Mouse (Mus musculus) hindbrain, embryonic 15.5 days (tissue): ENCODE data around the gene Neil3. TPM values are rescaled to one million over a fixed set of nuclear protein-coding genes. Genes with fewer than 3 reads are reported as not detected.
"Not testable (repeated sequence)": the region's sequence is repeated elsewhere in the genome, so short reads cannot be mapped to it uniquely, and the experiment has no call there.

Experiments used
- ATAC-seq: fragments of 200-750 bp; cut with Nextera tagmentation; 2 replicates; pipeline ENCODE4 v1.8.0; 2017; ENCODE audit warnings: low read depth, moderate number of reproducible peaks, moderate TSS enrichment; ENCODE audit not compliant: low FRiP score
- H3K27ac ChIP-seq: fragments of 300-500 bp; sonication (generic); replicated peaks from 2 replicates; pipeline ENCODE4 v1.5.1; 2015; ENCODE audit warnings: mild to moderate bottlenecking, inconsistent platforms
- H3K27me3 ChIP-seq: fragments of 300-500 bp; sonication (generic); 2 replicates; pipeline ENCODE4 v1.6.1; 2015; ENCODE audit warnings: control low read depth, inconsistent platforms
- H3K36me3 ChIP-seq: fragments of 300-500 bp; sonication (generic); 2 replicates; pipeline ENCODE4 v1.6.1; 2015; ENCODE audit warnings: control low read depth, inconsistent platforms
- H3K4me1 ChIP-seq: fragments of 300-500 bp; sonication (generic); replicated peaks from 2 replicates; pipeline ENCODE4 v1.6.1; 2015; ENCODE audit warnings: control low read depth, inconsistent platforms
- H3K4me2 ChIP-seq: fragments of 300-500 bp; sonication (generic); 2 replicates; pipeline ENCODE4 v1.6.1; 2015; ENCODE audit warnings: moderate library complexity, mild to moderate bottlenecking, inconsistent platforms
- H3K4me3 ChIP-seq: fragments of 300-500 bp; sonication (generic); 2 replicates; pipeline ENCODE4 v1.5.1; 2015; ENCODE audit warnings: mild to moderate bottlenecking, inconsistent platforms
- H3K9ac ChIP-seq: fragments of 300-500 bp; sonication (generic); 2 replicates; pipeline ENCODE4 v1.6.1; 2015; ENCODE audit warnings: inconsistent platforms
- H3K9me3 ChIP-seq: fragments of 300-500 bp; sonication (generic); 2 replicates; pipeline ENCODE4 v1.6.1; 2016; ENCODE audit warnings: control low read depth, inconsistent platforms
- WGBS: fragments of 180-500 bp; shearing (Covaris S2); methylation state at CpG from one replicate; pipeline ENCODE4 v1.1.7; 2015; 5-methylcytosine and 5-hydroxymethylcytosine counted together
- polyA plus RNA-seq: library from polyadenylated mRNA; unstranded; fragments of >200 nt; fragmentation: Nextera tagmentation; extraction: Ambion mirVana; gene quantifications from 2 replicates; pipeline ENCODE4 v1.2.1, GENCODE M21; 2015

Neil3 gene
- polyA plus RNA-seq, 1 experiment from 2014 or later: 6.3 TPM

GRCm38 (mm10) chr8:53604906-53605305 is 34.0 kb downstream of the Neil3 start:
- ATAC-seq: no peak
- 96% methylated on average over 5 of the region's 5 CpGs for WGBS

DNA sequence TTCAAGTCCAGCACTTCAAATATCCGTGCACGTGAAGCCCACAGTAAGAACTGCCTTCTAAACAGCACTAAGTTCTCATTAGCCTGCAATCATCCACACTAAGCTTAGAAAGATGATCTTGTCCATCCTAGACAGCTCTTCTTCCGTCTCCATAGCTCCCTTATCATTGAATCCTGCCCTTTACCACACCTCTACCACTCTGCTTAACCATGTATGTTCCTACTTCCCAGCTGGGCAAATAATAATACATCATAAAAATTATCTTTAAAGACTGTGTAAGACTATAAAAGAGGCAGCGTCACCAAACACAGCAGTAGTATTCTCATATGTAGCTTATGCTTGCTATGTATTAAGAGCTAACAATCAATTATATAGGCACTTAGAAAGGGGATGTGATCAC is 35.2 kb downstream of the Neil3 start:
- Histone ChIP-seq H3K9ac (no peak overlapping the region), H3K27me3 (no peaks in the 10 kb centered on the region), H3K4me2 (no peak overlapping the region), H3K4me3 (no peak overlapping the region), H3K36me3 (no peaks in the 10 kb centered on the region), H3K27ac (no peak overlapping the region), H3K4me1 (no peaks in the 10 kb centered on the region), H3K9me3 (no peaks in the 10 kb centered on the region)
- 93% methylated on average over 4 of the region's 4 CpGs for WGBS
- ATAC-seq: no peak

More at GRCm38 (mm10) chr8:53604906-53605305, 34.0 kb downstream of the Neil3 start:
- Histone ChIP-seq H3K9me3 (no peaks in the 10 kb centered on the region), H3K4me3 (no peak overlapping the region), H3K9ac (no peak overlapping the region), H3K4me2 (no peak overlapping the region), H3K4me1 (no peaks in the 10 kb centered on the region), H3K27ac (no peak overlapping the region), H3K27me3 (no peaks in the 10 kb centered on the region), H3K36me3 (no peaks in the 10 kb centered on the region)

- no peaks in the 10 kb centered on the region for H3K36me3 ChIP-seq
- H3K4me3 ChIP-seq: no peak overlapping the region
- 35% methylated on average over 3 of the region's 3 CpGs for WGBS
- H3K4me1 ChIP-seq: no peaks in the 10 kb centered on the region
- no peaks in the 10 kb centered on the region for H3K9me3 ChIP-seq
- H3K27ac ChIP-seq: no peak overlapping the region
- no peak overlapping the region for H3K4me2 ChIP-seq
- no peaks in the 10 kb centered on the region for H3K27me3 ChIP-seq
- no peak overlapping the region for H3K9ac ChIP-seq
- ATAC-seq: no peak
These were observed 38.0 kb downstream of the Neil3 start for GRCm38 (mm10) chr8:53600826-53601225.

GRCm38 (mm10) chr8:53600025-53600811 is 38.6 kb downstream of the Neil3 start:
- 53% methylated on average over 11 of the region's 11 CpGs for WGBS
- Histone ChIP-seq H3K9me3 (no peaks in the 10 kb centered on the region), H3K36me3 (no peaks in the 10 kb centered on the region), H3K4me1 (no peaks in the 10 kb centered on the region), H3K9ac (no peak overlapping the region), H3K27ac (no peak overlapping the region; the same call in 1 of the 2 replicates), H3K4me3 (no peak overlapping the region), H3K4me2 (peak overlapping the region; percentile 9; the same call in 1 of the 2 replicates), H3K27me3 (no peaks in the 10 kb centered on the region)
- ATAC-seq: no peak

DNA sequence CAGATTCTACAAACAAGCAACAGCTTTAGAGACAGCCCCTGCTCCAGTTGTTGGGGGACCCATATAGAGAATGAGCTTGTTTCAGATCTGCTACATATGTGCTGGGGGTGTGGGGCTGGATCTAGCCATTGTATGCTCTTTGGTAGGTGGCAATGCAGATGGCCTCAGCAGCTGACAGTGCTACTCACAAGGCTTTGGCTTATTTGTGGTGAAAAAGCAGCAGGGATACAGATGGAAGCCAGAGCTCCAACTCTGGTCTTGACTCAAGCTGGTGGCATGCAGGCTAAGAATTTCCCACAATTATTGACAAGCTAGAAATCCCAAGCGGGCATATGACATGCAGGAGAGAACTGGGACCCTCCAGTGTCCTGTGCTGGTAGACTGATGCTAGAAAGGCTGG is 40.8 kb downstream of the Neil3 start:
- Histone ChIP-seq H3K4me2 (no peak overlapping the region), H3K4me1 (no peaks in the 10 kb centered on the region), H3K9me3 (no peaks in the 10 kb centered on the region), H3K9ac (no peak overlapping the region), H3K27ac (no peak overlapping the region), H3K27me3 (no peaks in the 10 kb centered on the region), H3K36me3 (no peaks in the 10 kb centered on the region), H3K4me3 (no peak overlapping the region)
- WGBS: 95% methylated on average over 1 of the region's 1 CpGs
- ATAC-seq: no peak

- ATAC-seq: no peak
- Histone ChIP-seq H3K9ac (no peak overlapping the region), H3K27ac (no peak overlapping the region), H3K4me2 (no peak overlapping the region), H3K27me3 (no peaks in the 10 kb centered on the region), H3K36me3 (no peaks in the 10 kb centered on the region), H3K9me3 (no peaks in the 10 kb centered on the region), H3K4me1 (no peaks in the 10 kb centered on the region), H3K4me3 (no peak overlapping the region)
- WGBS: 96% methylated on average over 2 of the region's 2 CpGs
These were observed 47.1 kb downstream of the Neil3 start for GRCm38 (mm10) chr8:53591777-53592176.

GRCm38 (mm10) chr8:53573600-53573999 is 65.3 kb downstream of the Neil3 start:
- H3K27ac ChIP-seq: no peak overlapping the region
- H3K27me3 ChIP-seq: no peaks in the 10 kb centered on the region
- 82% methylated on average over 2 of the region's 2 CpGs for WGBS
- no peak overlapping the region for H3K4me2 ChIP-seq
- no peak for ATAC-seq
- H3K4me1 ChIP-seq: no peaks in the 10 kb centered on the region
- no peak overlapping the region for H3K9ac ChIP-seq
- no peaks in the 10 kb centered on the region for H3K36me3 ChIP-seq
- H3K9me3 ChIP-seq: no peaks in the 10 kb centered on the region
- no peak overlapping the region for H3K4me3 ChIP-seq

DNA sequence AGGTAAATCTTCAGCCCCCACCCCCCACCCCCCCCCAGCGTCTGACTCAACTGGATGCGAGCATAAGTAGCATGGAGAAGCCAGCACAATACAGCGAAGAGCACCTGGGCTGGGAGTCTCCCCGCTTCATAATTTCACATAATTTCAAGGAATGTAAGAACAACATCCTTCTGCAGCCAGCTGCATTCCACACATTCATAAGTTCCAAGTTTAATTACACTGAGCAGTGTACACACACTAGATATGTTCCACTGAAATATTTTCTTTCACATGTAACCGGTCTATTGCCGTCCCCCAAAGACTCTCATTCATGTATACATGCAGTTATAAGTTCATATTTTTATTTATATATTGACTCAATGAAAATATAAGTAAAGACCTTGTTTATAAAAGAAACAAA is 72.6 kb downstream of the Neil3 start:
- Histone ChIP-seq H3K27me3 (no peaks in the 10 kb centered on the region), H3K4me2 (no peak overlapping the region), H3K9ac (no peak overlapping the region), H3K36me3 (no peaks in the 10 kb centered on the region), H3K4me1 (no peaks in the 10 kb centered on the region), H3K4me3 (no peak overlapping the region), H3K27ac (no peak overlapping the region), H3K9me3 (no peaks in the 10 kb centered on the region)
- ATAC-seq: no peak
- WGBS: 86% methylated on average over 6 of the region's 6 CpGs

GRCm38 (mm10) chr8:53562441-53563040 is 76.3 kb downstream of the Neil3 start:
- H3K27ac ChIP-seq: no peak overlapping the region
- no peaks in the 10 kb centered on the region for H3K4me1 ChIP-seq
- H3K4me3 ChIP-seq: no peak overlapping the region
- ATAC-seq: no peak
- 54% methylated on average over 10 of the region's 10 CpGs for WGBS
- H3K9me3 ChIP-seq: no peaks in the 10 kb centered on the region
- H3K9ac ChIP-seq: no peak overlapping the region
- no peaks in the 10 kb centered on the region for H3K27me3 ChIP-seq
- H3K4me2 ChIP-seq: no peak overlapping the region
- H3K36me3 ChIP-seq: no peaks in the 10 kb centered on the region

GRCm38 (mm10) chr8:53539585-53539984 is 99.3 kb downstream of the Neil3 start:
- H3K36me3 ChIP-seq: no peaks in the 10 kb centered on the region
- 73% methylated on average over 2 of the region's 2 CpGs for WGBS
- H3K9me3 ChIP-seq: no peaks in the 10 kb centered on the region
- no peak overlapping the region for H3K27ac ChIP-seq
- H3K9ac ChIP-seq: no peak overlapping the region
- no peak overlapping the region for H3K4me3 ChIP-seq
- H3K4me2 ChIP-seq: no peak overlapping the region
- no peak for ATAC-seq
- H3K27me3 ChIP-seq: no peaks in the 10 kb centered on the region
- no peaks in the 10 kb centered on the region for H3K4me1 ChIP-seq

- not testable (repeated sequence) for ATAC-seq, H3K4me2 ChIP-seq, H3K9me3 ChIP-seq, H3K4me1 ChIP-seq, H3K36me3 ChIP-seq, H3K4me3 ChIP-seq, H3K27me3 ChIP-seq, H3K9ac ChIP-seq, H3K27ac ChIP-seq
- WGBS: 63% methylated on average over 3 of the region's 3 CpGs
These were observed 100.8 kb downstream of the Neil3 start for GRCm38 (mm10) chr8:53538049-53538448.
